Mouse (Mus musculus) spleen, postnatal 14 days (tissue): ENCODE measurements around the gene Yipf6.
"Not testable (repeated sequence)": the region's sequence is repeated elsewhere in the genome, so short reads cannot be mapped to it uniquely, and the experiment has no call there.

ENCODE experiments used
- DNase-seq, 2 experiments: peaks; one replicate each; pipeline ENCODE4 v3.0.0; 2021 to 2022; ENCODE audit warnings: low spot score in 2 of 2

The Yipf6 gene

GRCm38 (mm10) chrX:98936101-98936500 is at the start of gene Yipf6:
TSS of gene Yipf6 (plus strand) at chrX:98936316.
- DNase-seq: no peak

- no peak for DNase-seq
These were observed 46.1 kb upstream of the Yipf6 start for GRCm38 (mm10) chrX:98890072-98890405.

- no peak for DNase-seq
These were observed 45.6 kb upstream of the Yipf6 start, which contains the start of gene Ophn1 for GRCm38 (mm10) chrX:98890406-98891116. TSS of gene Ophn1 (minus strand) at chrX:98891025.

GRCm38 (mm10) chrX:98898307-98898706 is 37.8 kb upstream of the Yipf6 start:
- no peak for DNase-seq

GRCm38 (mm10) chrX:98904226-98904625 is 31.9 kb upstream of the Yipf6 start:
- no peak for DNase-seq

- DNase-seq: no peak
These were observed 27.2 kb upstream of the Yipf6 start for GRCm38 (mm10) chrX:98908910-98909309.

- DNase-seq: no peak
These were observed 16.7 kb upstream of the Yipf6 start for GRCm38 (mm10) chrX:98919423-98919822.

- DNase-seq: peak; percentile 79 to 84
These were observed 815 bp downstream of the Yipf6 start for GRCm38 (mm10) chrX:98936707-98937554.

GRCm38 (mm10) chrX:98937555-98938294 is 1.6 kb downstream of the Yipf6 start:
- peak; percentile 88 to 90 for DNase-seq

GRCm38 (mm10) chrX:98953941-98954340 is 17.8 kb downstream of the Yipf6 start:
- DNase-seq: no peak

- DNase-seq: no peak
These were observed 22.2 kb downstream of the Yipf6 start for GRCm38 (mm10) chrX:98958287-98958686.

- DNase-seq: no peak
These were observed 22.9 kb downstream of the Yipf6 start for GRCm38 (mm10) chrX:98959050-98959449.

- DNase-seq: no peak
These were observed 27.6 kb downstream of the Yipf6 start for GRCm38 (mm10) chrX:98963742-98964141.

- DNase-seq: no peak
These were observed 28.4 kb downstream of the Yipf6 start for GRCm38 (mm10) chrX:98964513-98964912.

GRCm38 (mm10) chrX:98986611-98987010 is 50.5 kb downstream of the Yipf6 start:
- not testable (repeated sequence) for DNase-seq

- DNase-seq: peak in 1 of 2 experiments; percentile 26
These were observed 53.5 kb downstream of the Yipf6 start for GRCm38 (mm10) chrX:98989574-98989973.
